Mouse (Mus musculus) kidney, adult 2 months (tissue): ENCODE results near the gene Strada. TPM values are rescaled to one million over a fixed set of nuclear protein-coding genes. Genes with fewer than 3 reads are reported as not detected.
"Not testable (repeated sequence)": the region's sequence is repeated elsewhere in the genome, so short reads cannot be mapped to it uniquely, and the experiment has no call there.

ENCODE experiments used
- DNase-seq: peaks from one replicate; pipeline ENCODE4 v3.0.0; 2021
- H3K27ac ChIP-seq: fragments of 200-500 bp; 2 replicates; pipeline ENCODE4 v1.5.1; 2012; ENCODE audit warnings: low read depth, low read length, control low read depth, inconsistent platforms; ENCODE audit not compliant: insufficient read depth
- H3K27me3 ChIP-seq: fragments of 200-500 bp; replicated peaks from 2 replicates; pipeline ENCODE4 v1.6.1; 2012; ENCODE audit warnings: mild to moderate bottlenecking, moderate library complexity, low read length, inconsistent platforms; ENCODE audit not compliant: control insufficient read depth, insufficient read depth
- H3K36me3 ChIP-seq: fragments of 200-500 bp; 2 replicates; pipeline ENCODE4 v1.6.1; 2012; ENCODE audit warnings: mild to moderate bottlenecking, moderate library complexity, low read length, inconsistent platforms; ENCODE audit not compliant: control insufficient read depth, insufficient read depth
- H3K4me1 ChIP-seq: fragments of 200-500 bp; 2 replicates; pipeline ENCODE4 v1.6.1; 2011; ENCODE audit warnings: low read length; ENCODE audit not compliant: control insufficient read depth, insufficient read depth
- H3K4me3 ChIP-seq: fragments of 200-500 bp; 2 replicates; pipeline ENCODE4 v1.5.1; 2011; ENCODE audit warnings: mild to moderate bottlenecking, low read depth, low read length, control low read depth; ENCODE audit not compliant: insufficient read depth
- CTCF ChIP-seq: fragments of 200-500 bp; conservative IDR thresholded peaks from 2 replicates; pipeline ENCODE4 v1.5.1; 2011; ENCODE audit warnings: low read depth, mild to moderate bottlenecking, control low read depth, low read length, moderate library complexity, mixed read lengths; ENCODE audit not compliant: insufficient read depth, insufficient read length
- POLR2A ChIP-seq: fragments of 200-500 bp; IDR thresholded peaks from one replicate; pipeline ENCODE4 v1.6.1; 2011; ENCODE audit warnings: low read depth, low read length, control low read depth
- WGBS: fragments of 180-500 bp; shearing (Covaris S2); methylation state at CpG from one replicate; pipeline ENCODE4 v1.1.7; 2018; 5-methylcytosine and 5-hydroxymethylcytosine counted together
- polyA plus RNA-seq: library from polyadenylated mRNA; depleted of rRNA; stranded (reverse); fragments of >200 nt; gene quantifications from 2 replicates; pipeline ENCODE4 v1.2.3, GENCODE M21; 2012; rRNA removed

Gene Strada
- 28.4 and 28.5 TPM in 2 replicates for polyA plus RNA-seq

DNA sequence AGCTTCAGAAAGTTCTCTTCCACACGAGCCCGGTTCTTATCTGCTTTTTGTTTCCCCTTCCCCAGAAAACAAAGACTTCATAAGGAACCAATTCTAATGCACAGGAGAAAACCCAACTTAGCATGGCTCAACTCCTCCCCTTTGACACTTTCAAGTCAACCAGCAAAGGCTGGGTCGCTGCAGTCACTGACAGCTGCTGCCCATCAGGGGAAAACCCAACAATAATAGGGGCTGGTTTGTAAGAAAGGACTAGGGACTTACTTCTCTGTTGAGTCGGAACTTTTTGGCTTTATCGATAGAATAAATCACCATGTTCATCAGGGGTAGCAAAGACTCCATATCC lies at the start of gene Strada:
TSS of gene Strada (minus strand) at position 46 of the 343 bp plus-strand sequence.
- Histone ChIP-seq H3K36me3 (peaks cover 19% of the 10 kb centered on the region), H3K27me3 (no peaks in the 10 kb centered on the region), H3K27ac (no peak within 1 kb of the TSS), H3K4me3 (no peak within 1 kb of the TSS), H3K4me1 (no peaks in the 10 kb centered on the region)
- 74% methylated on average over 5 of the region's 5 CpGs for WGBS
- no peak for TF ChIP-seq POLR2A
- no peak for TF ChIP-seq CTCF
- DNase-seq: no peak

GRCm38 (mm10) chr11:106249326-106249725 lies 47.4 kb upstream of the Strada start:
- H3K4me3 ChIP-seq: no peak overlapping the region
- peaks cover 9% of the 10 kb centered on the region; the same call in 1 of the 2 replicates for H3K4me1 ChIP-seq
- WGBS: 61% methylated on average over 7 of the region's 7 CpGs
- peaks cover 14% of the 10 kb centered on the region for H3K36me3 ChIP-seq
- H3K27me3 ChIP-seq: no peaks in the 10 kb centered on the region
- TF ChIP-seq CTCF (no peak), POLR2A (no peak)
- peak; percentile 80 for DNase-seq
- H3K27ac ChIP-seq: peak overlapping the region; percentile 41; the same call in 1 of the 2 replicates

- Histone ChIP-seq H3K4me1 (peaks cover 9% of the 10 kb centered on the region; the same call in 1 of the 2 replicates), H3K27me3 (no peaks in the 10 kb centered on the region), H3K4me3 (no peak overlapping the region), H3K27ac (no peak overlapping the region), H3K36me3 (peaks cover 17% of the 10 kb centered on the region)
- 98% methylated on average over 1 of the region's 1 CpGs for WGBS
- no peak for TF ChIP-seq POLR2A
- TF ChIP-seq CTCF: peak; percentile 54
- peak; percentile 28 for DNase-seq
Observed at GRCm38 (mm10) chr11:106246834-106247233, 44.9 kb upstream of the Strada start.

GRCm38 (mm10) chr11:106233978-106234377 lies 32.0 kb upstream of the Strada start:
- H3K4me1 ChIP-seq, H3K27ac ChIP-seq, H3K27me3 ChIP-seq, H3K4me3 ChIP-seq, DNase-seq: not testable (repeated sequence)
- 78% methylated on average over 8 of the region's 8 CpGs for WGBS
- H3K36me3 ChIP-seq: peaks cover 16% of the 10 kb centered on the region

DNA sequence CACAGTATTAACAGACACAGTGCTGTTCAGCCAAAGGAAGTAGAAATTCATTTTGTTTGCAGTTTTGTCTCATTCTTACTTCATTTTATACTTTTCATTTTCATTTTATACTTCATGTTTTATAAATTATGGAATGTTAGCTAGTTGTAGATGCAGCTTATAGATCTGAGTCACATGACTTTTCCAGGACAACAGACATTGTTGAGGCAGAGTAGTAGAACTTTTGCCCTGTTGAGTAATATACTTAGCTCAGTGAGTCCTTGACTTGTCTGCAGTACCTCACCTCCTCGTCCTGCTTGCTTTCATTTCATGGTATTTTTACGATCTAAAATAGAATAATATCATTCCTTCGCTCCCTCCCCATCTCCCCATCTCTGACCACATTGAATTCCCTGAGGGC lies 18.6 kb upstream of the Strada start:
- no peak overlapping the region for H3K4me3 ChIP-seq
- no peaks in the 10 kb centered on the region for H3K36me3 ChIP-seq
- no peaks in the 10 kb centered on the region for H3K27me3 ChIP-seq
- DNase-seq: no peak
- H3K4me1 ChIP-seq: peaks cover 5% of the 10 kb centered on the region; the same call in 1 of the 2 replicates
- H3K27ac ChIP-seq: no peak overlapping the region
- TF ChIP-seq CTCF (no peak), POLR2A (no peak)
- 70% methylated on average over 3 of the region's 3 CpGs for WGBS

DNA sequence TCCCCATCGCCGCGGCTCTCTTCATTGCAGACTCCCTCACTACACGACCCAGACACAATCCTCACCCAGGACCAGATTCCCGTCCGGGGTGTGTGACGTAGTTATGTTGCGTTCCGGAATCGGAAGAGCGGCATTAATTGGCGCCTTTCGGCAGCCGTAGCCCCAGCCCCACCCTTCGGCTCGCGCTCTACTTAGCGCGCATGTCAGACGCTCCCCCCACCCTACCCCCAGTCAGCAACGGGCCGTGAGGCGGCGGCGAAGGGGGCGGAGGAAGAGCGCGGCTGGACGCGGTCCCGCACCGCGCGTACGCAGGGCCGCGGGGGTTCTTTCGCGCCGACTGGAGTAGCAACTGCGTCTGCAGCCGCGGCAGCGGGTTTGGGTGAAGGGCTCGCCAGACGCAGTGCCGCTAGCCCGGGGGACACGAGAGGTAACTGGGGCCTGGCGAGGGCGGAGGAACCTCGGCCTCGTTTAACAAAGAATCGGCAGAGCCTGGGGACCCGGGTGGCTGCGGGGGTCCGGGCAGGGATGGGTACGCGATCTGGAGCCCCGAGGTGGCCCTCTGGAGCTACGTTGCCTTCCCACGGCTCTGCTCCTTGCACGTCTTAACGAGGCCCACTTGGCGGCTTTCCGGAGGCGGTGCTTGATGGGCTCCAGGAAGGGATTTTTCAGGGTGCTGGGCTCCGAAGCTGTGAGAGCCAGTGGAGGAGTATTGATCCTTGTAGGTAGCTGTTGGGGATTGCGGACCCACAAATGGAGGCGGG lies 14.9 kb upstream of the Strada start, which contains the start of gene Ddx42:
TSS of gene Ddx42 (plus strand) at position 197 of the 761 bp plus-strand sequence.
- Histone ChIP-seq H3K36me3 (peaks cover 2% of the 10 kb centered on the region), H3K4me1 (peaks cover 12% of the 10 kb centered on the region; the same call in 1 of the 2 replicates), H3K27me3 (no peaks in the 10 kb centered on the region), H3K4me3 (peak within 1 kb of the TSS; percentile 95), H3K27ac (peak within 1 kb of the TSS; percentile 94)
- under 1% methylated on average over 70 of the region's 70 CpGs for WGBS
- peak; percentile 95 for DNase-seq
- TF ChIP-seq POLR2A: peak; percentile 41
- TF ChIP-seq CTCF: no peak

DNA sequence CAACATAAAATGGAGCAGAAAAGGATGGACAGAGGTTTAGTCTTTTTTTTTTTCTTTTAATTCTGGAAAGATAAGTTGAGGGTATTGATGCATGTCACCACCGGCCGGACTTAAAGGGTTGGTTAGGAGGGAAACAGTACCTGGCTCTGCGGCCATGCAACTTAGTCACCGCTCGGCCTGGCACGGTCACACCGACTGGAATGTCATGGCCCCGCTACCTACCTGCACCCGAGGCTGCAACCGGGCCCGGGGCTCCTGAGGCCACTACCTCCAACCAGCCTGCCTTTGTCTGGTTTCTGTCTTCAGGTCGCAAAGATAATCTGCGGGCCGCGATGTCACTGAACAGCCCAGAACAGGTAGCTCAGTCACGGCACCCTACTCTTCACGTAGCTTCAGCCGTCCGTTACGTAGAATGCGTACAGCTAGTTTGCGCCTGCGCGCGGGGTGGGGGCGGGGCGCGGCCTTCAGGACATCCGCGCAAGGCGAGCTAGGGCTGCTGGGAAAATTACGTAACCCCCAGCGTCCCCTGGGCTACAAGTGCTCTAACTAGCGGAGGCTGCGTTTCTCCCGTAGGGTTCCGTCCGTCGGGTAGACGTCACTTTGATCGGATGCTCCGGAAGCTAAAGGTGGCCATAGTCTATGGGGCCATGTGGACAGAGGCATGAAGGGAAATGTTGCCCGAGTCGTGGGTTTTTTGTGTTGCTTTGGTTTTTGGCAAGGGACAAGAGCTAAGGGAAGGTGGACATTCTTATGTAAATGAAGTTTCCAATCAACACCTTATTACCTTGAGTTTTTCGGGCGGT lies 14.2 kb upstream of the Strada start, which contains the start of gene Ccdc47:
TSS of gene Ccdc47 (minus strand) at position 418 of the 803 bp plus-strand sequence.
- Histone ChIP-seq H3K36me3 (peaks cover 4% of the 10 kb centered on the region), H3K27me3 (no peaks in the 10 kb centered on the region), H3K4me3 (peak within 1 kb of the TSS; percentile 95), H3K27ac (peak within 1 kb of the TSS; percentile 94), H3K4me1 (peaks cover 12% of the 10 kb centered on the region; the same call in 1 of the 2 replicates)
- under 1% methylated on average over 46 of the region's 46 CpGs for WGBS
- no peak for TF ChIP-seq POLR2A
- no peak for TF ChIP-seq CTCF
- peak; percentile 99 for DNase-seq
